Mouse (Mus musculus): ENCODE data around the gene Miga1. TPM values are rescaled to one million over a fixed set of nuclear protein-coding genes. Genes with fewer than 3 reads are reported as not detected.

Miga1 gene
- polyA plus RNA-seq, 2 experiments = 3.0 to 3.4 TPM

DNA sequence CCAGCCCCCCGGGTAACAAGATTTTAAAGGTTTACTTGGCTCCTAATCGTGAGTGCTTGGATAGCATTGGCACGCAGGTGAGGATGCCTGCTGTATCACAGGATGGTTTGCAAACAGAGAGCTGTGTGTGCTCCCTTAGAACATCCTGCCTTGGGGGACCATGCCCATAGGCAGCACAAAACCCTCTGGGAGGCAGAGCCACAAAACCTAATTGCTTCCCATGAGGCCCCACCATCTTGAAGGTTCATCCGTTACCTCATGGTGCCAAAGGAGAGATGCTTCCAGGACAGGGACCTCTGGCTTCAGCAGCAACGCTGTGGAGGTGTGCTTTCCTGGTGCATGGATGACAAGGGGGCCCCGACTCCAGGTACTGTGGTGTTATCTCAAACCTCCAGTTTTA is 68.3 kb downstream of the Miga1 start:
- Histone ChIP-seq H3K4me1 (replicated peaks; ENCODE audit: control insufficient read depth in 2 of 2, insufficient read depth in 2 of 2, low read length in 1 of 2) (no peaks in the 10 kb centered on the region), H3K27me3 (ENCODE audit: control insufficient read depth, insufficient read depth, low read length) (peaks cover 11% of the 10 kb centered on the region), H3K4me3 (ENCODE audit: insufficient read depth in 1 of 2, low read depth in 2 of 2, low read length in 2 of 2) (no peak overlapping the region), H3K9me3 (ENCODE audit: control insufficient read depth, low read length) (no peaks in the 10 kb centered on the region), H3K36me3 (replicated peaks; ENCODE audit: control insufficient read depth, insufficient read depth, low read depth) (no peaks in the 10 kb centered on the region), H3K27ac (no peak overlapping the region), H3K9ac (replicated peaks) (no peak overlapping the region), H3K4me2 (ENCODE audit: low read depth) (no peak overlapping the region)
- ATAC-seq (ENCODE audit: insufficient read depth) (no peak), DNase-seq (ENCODE audit: low read depth in 3 of 3, low spot score in 3 of 3) (no peak)
- TF ChIP-seq EP300 (IDR thresholded peaks at IDR 0.05; ENCODE audit: low read depth) (no peak), CTCF (IDR thresholded peaks at IDR 0.05; ENCODE audit: low read depth) (no peak)
- WGBS (ENCODE audit: insufficient replicate concordance) = 67% methylated on average over 6 of the region's 6 CpGs

GRCm38 (mm10) chr3:152271071-152271710 is 69.0 kb downstream of the Miga1 start:
- Histone ChIP-seq H3K9me3 (ENCODE audit: control insufficient read depth, low read length) (no peaks in the 10 kb centered on the region), H3K4me2 (ENCODE audit: low read depth) (no peak overlapping the region), H3K4me1 (replicated peaks; ENCODE audit: control insufficient read depth in 2 of 2, insufficient read depth in 2 of 2, low read length in 1 of 2) (no peaks in the 10 kb centered on the region), H3K27ac (no peak overlapping the region), H3K9ac (replicated peaks) (no peak overlapping the region), H3K4me3 (ENCODE audit: insufficient read depth in 1 of 2, low read depth in 2 of 2, low read length in 2 of 2) (no peak overlapping the region), H3K27me3 (ENCODE audit: control insufficient read depth, insufficient read depth, low read length) (peaks cover 18% of the 10 kb centered on the region), H3K36me3 (replicated peaks; ENCODE audit: control insufficient read depth, insufficient read depth, low read depth) (no peaks in the 10 kb centered on the region)
- DNase-seq (ENCODE audit: low read depth in 3 of 3, low spot score in 3 of 3) (no peak), ATAC-seq (ENCODE audit: insufficient read depth) (no peak)
- TF ChIP-seq EP300 (IDR thresholded peaks at IDR 0.05; ENCODE audit: low read depth) (no peak), CTCF (IDR thresholded peaks at IDR 0.05; ENCODE audit: low read depth) (no peak)
- WGBS (ENCODE audit: insufficient replicate concordance) = 80% methylated on average over 10 of the region's 10 CpGs

GRCm38 (mm10) chr3:152268099-152268498 is 72.1 kb downstream of the Miga1 start:
- 72% methylated on average over 14 of the region's 14 CpGs for WGBS (ENCODE audit: insufficient replicate concordance)
- no peak overlapping the region for H3K4me2 ChIP-seq (ENCODE audit: low read depth)
- H3K4me3 ChIP-seq (ENCODE audit: insufficient read depth in 1 of 2, low read depth in 2 of 2, low read length in 2 of 2) = no peak overlapping the region
- no peaks in the 10 kb centered on the region for H3K36me3 ChIP-seq (replicated peaks; ENCODE audit: control insufficient read depth, insufficient read depth, low read depth)
- no peak for DNase-seq (ENCODE audit: low read depth in 3 of 3, low spot score in 3 of 3)
- no peak overlapping the region for H3K9ac ChIP-seq (replicated peaks)
- no peak overlapping the region for H3K27ac ChIP-seq
- TF ChIP-seq CTCF (IDR thresholded peaks at IDR 0.05; ENCODE audit: low read depth) = no peak
- H3K4me1 ChIP-seq (replicated peaks; ENCODE audit: control insufficient read depth in 2 of 2, insufficient read depth in 2 of 2, low read length in 1 of 2) = peaks cover 0 to 2% of the 10 kb centered on the region in 2 experiments; a peak in 1 of 4 replicates
- ATAC-seq (ENCODE audit: insufficient read depth) = no peak
- H3K9me3 ChIP-seq (ENCODE audit: control insufficient read depth, low read length) = no peaks in the 10 kb centered on the region
- peaks cover 49% of the 10 kb centered on the region for H3K27me3 ChIP-seq (ENCODE audit: control insufficient read depth, insufficient read depth, low read length)

DNA sequence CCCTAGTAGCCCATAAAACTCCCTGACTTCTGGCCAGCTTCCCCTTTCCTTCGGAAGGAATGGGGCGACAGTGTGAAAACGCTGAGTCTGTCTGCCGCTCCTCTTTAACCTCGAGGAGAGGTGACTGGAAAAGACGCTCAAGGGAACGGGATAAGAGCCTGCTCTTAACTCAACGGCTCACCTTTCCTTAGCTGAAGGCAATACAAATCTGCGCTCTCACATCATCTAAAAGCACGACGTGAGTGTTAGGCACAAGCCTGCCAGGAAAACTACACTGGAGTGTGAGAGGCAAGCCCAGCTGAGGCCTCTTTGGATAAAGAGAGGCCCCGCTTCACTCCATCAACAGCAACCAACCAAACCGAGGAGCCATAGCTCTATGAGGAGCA is 74.2 kb downstream of the Miga1 start, which contains the start of gene Nexn:
Gene Nexn (minus strand): TSS at position 315 of the 386 bp plus-strand sequence.
- H3K4me1 ChIP-seq (replicated peaks; ENCODE audit: control insufficient read depth in 2 of 2, insufficient read depth in 2 of 2, low read length in 1 of 2) = peaks cover 0 to 8% of the 10 kb centered on the region in 2 experiments; a peak in 2 of 4 replicates
- no peak for ATAC-seq (ENCODE audit: insufficient read depth)
- 7% methylated on average over 13 of the region's 13 CpGs for WGBS (ENCODE audit: insufficient replicate concordance)
- DNase-seq (ENCODE audit: low read depth in 3 of 3, low spot score in 3 of 3) = no peak
- peak within 1 kb of the TSS; percentile 44 to 55 for H3K4me3 ChIP-seq (ENCODE audit: insufficient read depth in 1 of 2, low read depth in 2 of 2, low read length in 2 of 2)
- no peak for TF ChIP-seq CTCF (IDR thresholded peaks at IDR 0.05; ENCODE audit: low read depth)
- H3K9ac ChIP-seq (replicated peaks) = no peak within 1 kb of the TSS; the same call in 1 of the 2 replicates
- H3K4me2 ChIP-seq (ENCODE audit: low read depth) = peak within 1 kb of the TSS; percentile 74
- no peaks in the 10 kb centered on the region for H3K9me3 ChIP-seq (ENCODE audit: control insufficient read depth, low read length)
- H3K36me3 ChIP-seq (replicated peaks; ENCODE audit: control insufficient read depth, insufficient read depth, low read depth) = no peaks in the 10 kb centered on the region
- H3K27me3 ChIP-seq (ENCODE audit: control insufficient read depth, insufficient read depth, low read length) = peaks cover 56% of the 10 kb centered on the region
- no peak within 1 kb of the TSS for H3K27ac ChIP-seq

GRCm38 (mm10) chr3:152265351-152266035 is 74.7 kb downstream of the Miga1 start:
- peak overlapping the region; percentile 74 for H3K4me2 ChIP-seq (ENCODE audit: low read depth)
- H3K27me3 ChIP-seq (ENCODE audit: control insufficient read depth, insufficient read depth, low read length) = peaks cover 56% of the 10 kb centered on the region
- no peak for DNase-seq (ENCODE audit: low read depth in 3 of 3, low spot score in 3 of 3)
- H3K9me3 ChIP-seq (ENCODE audit: control insufficient read depth, low read length) = no peaks in the 10 kb centered on the region
- no peak overlapping the region for H3K27ac ChIP-seq
- peaks cover 0 to 8% of the 10 kb centered on the region in 2 experiments; a peak in 2 of 4 replicates for H3K4me1 ChIP-seq (replicated peaks; ENCODE audit: control insufficient read depth in 2 of 2, insufficient read depth in 2 of 2, low read length in 1 of 2)
- no peak overlapping the region; the same call in 1 of the 2 replicates for H3K9ac ChIP-seq (replicated peaks)
- H3K4me3 ChIP-seq (ENCODE audit: insufficient read depth in 1 of 2, low read depth in 2 of 2, low read length in 2 of 2) = peak overlapping the region; percentile 44 to 55
- ATAC-seq (ENCODE audit: insufficient read depth) = peak; percentile 50; the same call in 1 of the 2 replicates
- 2% methylated on average over 63 of the region's 63 CpGs for WGBS (ENCODE audit: insufficient replicate concordance)
- no peak for TF ChIP-seq CTCF (IDR thresholded peaks at IDR 0.05; ENCODE audit: low read depth)
- TF ChIP-seq EP300 (IDR thresholded peaks at IDR 0.05; ENCODE audit: low read depth) = no peak
- no peaks in the 10 kb centered on the region for H3K36me3 ChIP-seq (replicated peaks; ENCODE audit: control insufficient read depth, insufficient read depth, low read depth)

Measured in liver, embryonic 14.5 days (tissue).